Mouse (Mus musculus) adrenal gland, postnatal 0 days (tissue): ENCODE results near the gene Ceacam16. TPM values are rescaled to one million over a fixed set of nuclear protein-coding genes. Genes with fewer than 3 reads are reported as not detected.

Experiments
- polyA plus RNA-seq: library from polyadenylated mRNA; unstranded; fragments of >200 nt; fragmentation: Nextera tagmentation; extraction: Ambion mirVana; gene quantifications from 2 replicates; pipeline ENCODE4 v1.2.1, GENCODE M21; 2015

Gene Ceacam16
- polyA plus RNA-seq: not detected in 2 replicates

DNA sequence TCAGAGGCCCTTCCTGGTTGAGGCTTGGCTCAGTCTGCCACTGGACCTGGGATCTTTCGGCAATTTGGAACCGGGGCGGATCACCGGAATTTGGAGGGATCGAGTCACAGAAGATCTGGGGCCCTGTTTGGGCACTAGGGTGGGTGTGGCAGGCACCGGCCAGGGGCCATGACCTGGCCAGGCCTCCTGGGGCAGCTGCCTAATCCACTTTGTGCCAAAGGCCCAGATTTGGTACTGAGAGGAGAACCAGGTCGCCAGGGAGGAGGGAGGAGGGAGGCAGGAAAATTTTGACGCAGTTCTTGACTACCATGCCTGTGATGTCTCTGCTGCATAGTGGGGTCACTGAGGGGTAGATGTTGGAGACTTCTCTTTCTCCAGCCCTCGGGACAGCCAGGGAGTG is at the start of gene Ceacam16:
Gene Ceacam16 (minus strand): TSS at position 101 of the 400 bp plus-strand sequence.

DNA sequence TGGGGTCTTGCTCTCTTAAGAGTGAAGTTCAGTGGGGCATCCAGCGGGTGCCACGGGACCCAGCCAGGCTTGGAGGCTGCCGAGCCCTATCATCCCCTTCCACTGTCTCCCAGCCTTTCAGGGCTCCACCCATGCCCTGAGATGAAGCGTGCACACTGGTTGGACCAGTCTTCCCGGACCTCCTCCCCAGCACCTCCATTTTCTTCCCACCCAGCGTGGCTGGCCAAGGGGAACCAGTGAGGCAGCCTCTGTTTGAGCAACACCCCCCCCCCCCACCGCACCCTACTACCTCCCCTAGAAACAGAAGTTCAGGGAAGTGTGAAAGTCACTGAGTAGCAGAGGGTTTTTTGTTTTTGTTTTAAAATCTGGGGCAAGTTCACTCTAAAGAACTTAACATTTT is 26.8 kb upstream of the Ceacam16 start, which contains the start of gene Ceacam19:
Gene Ceacam19 (minus strand): TSS at position 117 of the 400 bp plus-strand sequence.

DNA sequence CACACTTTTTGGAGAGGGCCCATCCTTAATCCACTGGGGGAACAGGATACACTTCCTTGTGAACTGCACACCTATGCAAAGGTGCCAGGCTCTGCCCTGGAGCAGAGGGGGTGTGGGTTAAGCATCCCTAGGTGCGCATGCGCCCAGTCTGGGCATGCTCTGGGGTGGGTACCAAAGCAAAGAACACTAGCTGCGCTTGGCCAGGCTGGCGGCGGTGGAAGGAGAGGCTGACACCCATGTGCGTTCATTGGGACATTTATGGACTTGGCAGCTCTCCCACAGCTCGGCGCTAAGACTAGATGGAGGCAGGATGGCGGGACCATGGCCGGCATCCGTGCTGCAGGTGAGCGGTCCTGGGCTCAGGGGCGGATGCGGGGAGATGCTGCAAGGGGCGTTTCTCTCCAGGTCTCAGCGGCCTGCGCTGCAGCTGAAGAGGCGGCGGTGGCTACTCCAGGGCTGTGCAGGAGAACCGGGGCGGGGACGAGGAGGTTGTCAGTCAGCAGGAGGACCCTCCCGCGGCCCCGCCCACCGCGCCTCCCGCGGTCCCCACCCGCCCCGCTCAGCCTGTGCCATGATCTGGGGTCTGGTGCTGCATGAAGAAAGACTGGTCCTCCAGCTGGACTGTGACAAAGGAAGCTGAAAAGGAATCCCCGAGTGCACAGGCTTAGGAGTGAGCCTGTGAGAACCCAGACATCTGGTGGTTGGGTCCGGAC is 9.1 kb downstream of the Ceacam16 start, which contains the start of gene Gm19345:
Gene Gm19345 (plus strand): TSS at position 146 of the 713 bp plus-strand sequence.

DNA sequence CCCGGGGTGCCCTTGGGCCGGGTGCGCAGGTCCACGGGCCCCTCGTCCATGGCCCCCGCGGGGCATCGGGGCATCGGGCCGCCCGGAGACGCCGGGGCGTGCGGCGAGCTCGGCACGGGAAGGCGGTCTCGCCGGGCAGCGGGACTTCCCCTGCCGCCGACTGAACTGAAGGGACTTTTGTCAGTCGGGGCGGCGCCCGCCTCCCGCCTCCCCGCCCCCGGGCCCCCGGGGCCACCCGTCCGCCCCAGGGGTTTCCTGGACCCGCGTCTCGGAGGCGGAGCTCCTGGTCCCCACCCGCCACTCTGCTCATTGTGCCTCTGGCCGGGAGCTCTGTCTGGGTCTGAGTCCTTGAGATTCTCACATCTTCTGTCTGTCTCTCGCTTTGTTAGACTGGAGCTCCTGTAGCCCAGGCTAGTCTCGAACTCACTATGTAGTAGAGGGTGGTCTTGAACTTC is 38.5 kb downstream of the Ceacam16 start, which contains the start of gene Bcl3:
Gene Bcl3 (minus strand): TSS at position 167 of the 455 bp plus-strand sequence.

Other genes starting within 250 kb of the Ceacam16 start
- gene Relb, start 231.9 kb downstream of the Ceacam16 start, polyA plus RNA-seq: 14.3 and 18.7 TPM in 2 replicates
- 76.8 and 122 TPM in 2 replicates for gene Clptm1, start 196.3 kb downstream of the Ceacam16 start, polyA plus RNA-seq
- 46.6 and 129 TPM in 2 replicates for gene Apoc2, start 183.4 kb downstream of the Ceacam16 start, polyA plus RNA-seq
- 21.0 and 40.0 TPM in 2 replicates for gene Gm44805, start 179.9 kb downstream of the Ceacam16 start, polyA plus RNA-seq
- 243 and 317 TPM in 2 replicates for gene Apoc4, start 179.8 kb downstream of the Ceacam16 start, polyA plus RNA-seq
- 259 and 269 TPM in 2 replicates for gene Apoc1, start 168.6 kb downstream of the Ceacam16 start, polyA plus RNA-seq
- gene Apoe, start 162.1 kb downstream of the Ceacam16 start, polyA plus RNA-seq: 1,447 and 1,846 TPM in 2 replicates
- 70.2 and 118 TPM in 2 replicates for gene Tomm40, start 145.9 kb downstream of the Ceacam16 start, polyA plus RNA-seq
- 53.2 and 64.0 TPM in 2 replicates for gene Nectin2, start 110.8 kb downstream of the Ceacam16 start, polyA plus RNA-seq
- gene Bcam, start 90.3 kb downstream of the Ceacam16 start, polyA plus RNA-seq: 57.6 and 58.9 TPM in 2 replicates
- gene Cblc, start 64.5 kb downstream of the Ceacam16 start, polyA plus RNA-seq: 0.65 and 1.3 TPM in 2 replicates
- 4.0 and 5.9 TPM in 2 replicates for gene Bcl3, start 38.5 kb downstream of the Ceacam16 start, polyA plus RNA-seq
- 0.18 and 0.55 TPM in 2 replicates for gene Gm19345, start 9.3 kb downstream of the Ceacam16 start, polyA plus RNA-seq
- gene Ceacam19, start 26.7 kb upstream of the Ceacam16 start, polyA plus RNA-seq: not detected in 2 replicates
- 6.0 and 10.1 TPM in 2 replicates for gene Pvr, start 59.9 kb upstream of the Ceacam16 start, polyA plus RNA-seq
- 0.08 and 0.32 TPM in 2 replicates for gene Igsf23, start 89.5 kb upstream of the Ceacam16 start, polyA plus RNA-seq
- 0.06 TPM in 1 of 2 replicates, not detected in the other for gene Ceacam20, start 104.1 kb upstream of the Ceacam16 start, polyA plus RNA-seq
- gene Nlrp9b, start 130.2 kb upstream of the Ceacam16 start, polyA plus RNA-seq: not detected in 2 replicates
- not detected in 2 replicates for gene Vmn1r91, start 238.4 kb upstream of the Ceacam16 start, polyA plus RNA-seq